In genomic region chr14:39043793-39044192, GRCm38 (mm10) we compare ENCODE assay signal across 14 mouse cellular contexts.
DNase-seq lines count a peak whose midpoint lies in the region; ATAC-seq and TF ChIP-seq lines count a peak whose summit lies in the region.
"Had no signal": no experiment of that assay in that cellular context is flagged by ENCODE, and none has a peak within 500 bp of the region (broad histone marks: within the 10 kb centered on the region; RNA-seq: fewer than 3 reads in every experiment).

No protein-coding gene starts in this region.

- no peaks in the 10 kb centered on the region for H3K9me3 ChIP-seq in forebrain, embryonic 14.5 days (replicated peaks; ENCODE audit: control insufficient read depth, low read length)
- H3K9me3 ChIP-seq in forebrain, embryonic 10.5 days = no peaks in the 10 kb centered on the region
- H3K9me3 ChIP-seq in lung, postnatal 0 days (ENCODE audit: low read length) = no peaks in the 10 kb centered on the region
- no peaks in the 10 kb centered on the region for H3K9me3 ChIP-seq in limb, embryonic 10.5 days (replicated peaks)
- H3K9me3 ChIP-seq: liver, embryonic 12.5 days had no signal

- H3K27ac ChIP-seq in forebrain, embryonic 14.5 days (ENCODE audit: low read depth, low read length) = no peak overlapping the region; the same call in 1 of the 2 replicates
- no peak overlapping the region for H3K27ac ChIP-seq in forebrain, embryonic 10.5 days
- H3K27ac ChIP-seq in layer of hippocampus, adult 2 months = peak overlapping the region; percentile 87
- no peak overlapping the region for H3K27ac ChIP-seq in lung, postnatal 0 days (ENCODE audit: low read length)
- H3K27ac ChIP-seq in limb, embryonic 10.5 days = no peak overlapping the region
- H3K27ac ChIP-seq: gastrocnemius, adult 2 months; liver, embryonic 12.5 days had no signal

- no peaks in the 10 kb centered on the region for H3K36me3 ChIP-seq in forebrain, embryonic 14.5 days (ENCODE audit: control insufficient read depth, insufficient read depth, low read length)
- H3K36me3 ChIP-seq in forebrain, embryonic 10.5 days (replicated peaks) = no peaks in the 10 kb centered on the region
- no peaks in the 10 kb centered on the region for H3K36me3 ChIP-seq in lung, postnatal 0 days (ENCODE audit: insufficient read depth, low read length)
- no peaks in the 10 kb centered on the region for H3K36me3 ChIP-seq in limb, embryonic 10.5 days
- H3K36me3 ChIP-seq: liver, embryonic 12.5 days had no signal

- no peak overlapping the region for H3K4me3 ChIP-seq in forebrain, embryonic 14.5 days (ENCODE audit: low read depth, low read length)
- H3K4me3 ChIP-seq in forebrain, embryonic 10.5 days = no peak overlapping the region
- H3K4me3 ChIP-seq in layer of hippocampus, adult 2 months = no peak overlapping the region
- no peak overlapping the region for H3K4me3 ChIP-seq in lung, postnatal 0 days (ENCODE audit: low read depth, low read length)
- no peak overlapping the region for H3K4me3 ChIP-seq in limb, embryonic 10.5 days
- H3K4me3 ChIP-seq: gastrocnemius, adult 2 months; liver, embryonic 12.5 days had no signal

- ATAC-seq in forebrain, embryonic 14.5 days = peak; percentile 84; the same call in 1 of the 2 replicates
- ATAC-seq in lung, postnatal 0 days = no peak
- ATAC-seq: liver, embryonic 12.5 days had no signal

- no peak overlapping the region for H3K9ac ChIP-seq in forebrain, embryonic 14.5 days (ENCODE audit: low read length)
- H3K9ac ChIP-seq in lung, postnatal 0 days (replicated peaks; ENCODE audit: low read depth) = no peak overlapping the region
- H3K9ac ChIP-seq: liver, embryonic 12.5 days had no signal

- TF ChIP-seq EP300 in lung, postnatal 0 days (IDR thresholded peaks at IDR 0.05) = no peak

- H3K4me2 ChIP-seq in forebrain, embryonic 14.5 days (ENCODE audit: low read length) = no peak overlapping the region
- no peak overlapping the region for H3K4me2 ChIP-seq in lung, postnatal 0 days (replicated peaks; ENCODE audit: low read depth, low read length)
- H3K4me2 ChIP-seq: liver, embryonic 12.5 days had no signal

- no peaks in the 10 kb centered on the region for H3K27me3 ChIP-seq in forebrain, embryonic 14.5 days (replicated peaks; ENCODE audit: control insufficient read depth, insufficient read depth, low read length)
- H3K27me3 ChIP-seq in forebrain, embryonic 10.5 days (ENCODE audit: poor library complexity, severe bottlenecking) = no peaks in the 10 kb centered on the region
- no peaks in the 10 kb centered on the region for H3K27me3 ChIP-seq in lung, postnatal 0 days (replicated peaks; ENCODE audit: insufficient read depth, low read length)
- no peaks in the 10 kb centered on the region for H3K27me3 ChIP-seq in limb, embryonic 10.5 days (ENCODE audit: low read depth, poor library complexity, severe bottlenecking)
- H3K27me3 ChIP-seq: liver, embryonic 12.5 days had no signal

- DNase-seq in forebrain, embryonic 14.5 days (ENCODE audit: low spot score) = peak; percentile 61
- DNase-seq in forebrain, embryonic 10.5 days (ENCODE audit: extremely low spot score, low spot score) = no peak
- DNase-seq in A20 (ENCODE audit: low read depth, low spot score) = peak; percentile 11
- DNase-seq in cerebellum, adult 9-10 months = peak; percentile 34
- DNase-seq in layer of hippocampus, adult 2 months (ENCODE audit: low spot score in 2 of 2) = peak; percentile 73 to 89
- no peak for DNase-seq in lung, postnatal 0 days (ENCODE audit: low spot score)
- no peak for DNase-seq in limb, embryonic 10.5 days (ENCODE audit: low spot score)
- DNase-seq in MN1 (ENCODE audit: low spot score) = no peak
- DNase-seq: adrenal gland, postnatal 14 days; B cell, adult 2 months; gastrocnemius, adult 2 months; lung, postnatal 10 days; thymus, postnatal 36 days had no signal

- H3K4me1 ChIP-seq in forebrain, embryonic 14.5 days (ENCODE audit: control insufficient read depth, insufficient read depth, low read length) = no peaks in the 10 kb centered on the region
- no peaks in the 10 kb centered on the region for H3K4me1 ChIP-seq in forebrain, embryonic 10.5 days
- no peaks in the 10 kb centered on the region for H3K4me1 ChIP-seq in lung, postnatal 0 days (ENCODE audit: insufficient read depth, low read depth, low read length)
- H3K4me1 ChIP-seq in limb, embryonic 10.5 days = no peaks in the 10 kb centered on the region
- H3K4me1 ChIP-seq: liver, embryonic 12.5 days had no signal

- 62% methylated on average over 3 of the region's 3 CpGs for WGBS in forebrain, embryonic 14.5 days
- 87% methylated on average over 3 of the region's 3 CpGs for WGBS in forebrain, embryonic 10.5 days
- 73% methylated on average over 3 of the region's 3 CpGs for WGBS in lung, postnatal 0 days
- 86% methylated on average over 3 of the region's 3 CpGs for WGBS in limb, embryonic 10.5 days

- TF ChIP-seq CTCF in layer of hippocampus, adult 2 months (conservative IDR thresholded peaks at IDR 0.05) = no peak
- TF ChIP-seq CTCF in lung, postnatal 0 days (IDR thresholded peaks at IDR 0.05) = no peak

Comparison
In these comparisons a context has a peak if more than half of its experiments do, and no peak if none do; other contexts are left out.
1. DNase-seq: peak in forebrain, embryonic 14.5 days (single experiment), A20 (single experiment), cerebellum, adult 9-10 months (single experiment) and layer of hippocampus, adult 2 months (2 of 2); none in forebrain, embryonic 10.5 days (single experiment), lung, postnatal 0 days (single experiment), limb, embryonic 10.5 days (single experiment) and MN1 (single experiment).